Mouse (Mus musculus) C2C12 (cell line): Measurements from ENCODE around the gene Fam83c. TPM values are rescaled to one million over a fixed set of nuclear protein-coding genes. Genes with fewer than 3 reads are reported as not detected.
"Not testable (repeated sequence)": the region's sequence is repeated elsewhere in the genome, so short reads cannot be mapped to it uniquely, and the experiment has no call there.

Source experiments
- H3K27me3 ChIP-seq: one replicate; pipeline ENCODE4 v1.6.1; 2011; ENCODE audit not compliant: control insufficient read depth, insufficient read depth, insufficient read length
- H3K36me3 ChIP-seq: one replicate; pipeline ENCODE4 v1.6.1; 2011; ENCODE audit not compliant: control insufficient read depth, insufficient read depth
- H3K4me3 ChIP-seq: one replicate; pipeline ENCODE4 v1.5.1; 2011; ENCODE audit warnings: mild to moderate bottlenecking, control low read depth; ENCODE audit not compliant: poor library complexity, insufficient read depth, severe bottlenecking
- H3K79me2 ChIP-seq: one replicate; pipeline ENCODE4 v1.6.1; 2011; ENCODE audit not compliant: control insufficient read depth, insufficient read depth
- H3K79me3 ChIP-seq: one replicate; pipeline ENCODE4 v1.6.1; 2011; ENCODE audit warnings: low read depth, control low read depth
- H3ac ChIP-seq: one replicate; pipeline ENCODE3; 2011; ENCODE audit warnings: low read depth; ENCODE audit not compliant: control insufficient read depth, insufficient read length
- CEBPB ChIP-seq: IDR thresholded peaks from one replicate; pipeline ENCODE4 v1.6.1; 2011; ENCODE audit warnings: low read depth, mild to moderate bottlenecking, control low read depth, moderate library complexity
- CTCF ChIP-seq: IDR thresholded peaks from one replicate; pipeline ENCODE4 v1.5.1; 2011; ENCODE audit not compliant: control insufficient read depth, insufficient read depth, insufficient read length
- FOSL1 ChIP-seq: IDR thresholded peaks from one replicate; pipeline ENCODE4 v1.8.0; 2011; ENCODE audit warnings: mild to moderate bottlenecking, low read length; ENCODE audit not compliant: poor library complexity, insufficient read depth, severe bottlenecking
- MAX ChIP-seq: IDR thresholded peaks from one replicate; pipeline ENCODE4 v1.6.1; 2011; ENCODE audit warnings: mild to moderate bottlenecking, control low read depth
- MYOD1 ChIP-seq: IDR thresholded peaks from one replicate; pipeline ENCODE4 v1.6.1; 2011; ENCODE audit warnings: low read depth; ENCODE audit not compliant: control insufficient read depth, insufficient read length
- MYOG ChIP-seq: IDR thresholded peaks from one replicate; pipeline ENCODE4 v1.6.1; 2011; ENCODE audit not compliant: control insufficient read depth, insufficient read length; ENCODE audit errors: extremely low read depth
- USF1 ChIP-seq: IDR thresholded peaks from one replicate; pipeline ENCODE4 v1.6.1; 2011; ENCODE audit warnings: low read depth, mild to moderate bottlenecking, control low read depth, moderate library complexity
- polyA plus RNA-seq: library from polyadenylated mRNA; unstranded; fragments of >200 nt; fragmentation: generic; extraction: Trizol; gene quantifications from one replicate; pipeline ENCODE4 v1.2.1, GENCODE M21; 2012; ENCODE audit warnings: missing spikeins

Gene Fam83c
- polyA plus RNA-seq, 1 experiment: 0.02 TPM

DNA sequence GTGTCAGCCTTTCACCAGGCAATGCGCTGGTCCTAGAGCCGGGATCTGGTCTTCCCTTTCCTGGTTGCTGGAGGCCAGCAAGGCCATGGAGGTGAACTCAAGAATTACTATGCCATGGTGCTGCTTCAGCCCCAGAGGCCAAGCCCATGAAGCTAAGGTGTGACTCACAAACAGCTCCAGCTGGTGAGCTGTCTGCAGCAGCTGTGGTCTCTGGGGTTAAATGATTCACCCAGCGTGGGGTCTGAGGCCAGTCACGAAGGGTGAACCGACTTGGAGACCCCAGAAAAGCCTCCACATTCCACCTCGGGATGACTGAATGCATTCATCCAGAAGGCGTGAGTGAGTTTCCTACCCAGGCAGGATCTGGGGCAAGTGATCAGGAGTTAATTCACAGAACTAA, 15.5 kb upstream of the Fam83c start:
- Histone ChIP-seq H3K79me2 (no peaks in the 10 kb centered on the region), H3K4me3 (no peak overlapping the region), H3K27me3 (no peaks in the 10 kb centered on the region), H3K79me3 (no peaks in the 10 kb centered on the region), H3ac (no peak overlapping the region), H3K36me3 (peaks cover 39% of the 10 kb centered on the region)
- peak; percentile 93 for TF ChIP-seq FOSL1
- peak; percentile 58 for TF ChIP-seq MAX
- TF ChIP-seq MYOD1: peak; percentile 93
- no peak for TF ChIP-seq CEBPB

DNA sequence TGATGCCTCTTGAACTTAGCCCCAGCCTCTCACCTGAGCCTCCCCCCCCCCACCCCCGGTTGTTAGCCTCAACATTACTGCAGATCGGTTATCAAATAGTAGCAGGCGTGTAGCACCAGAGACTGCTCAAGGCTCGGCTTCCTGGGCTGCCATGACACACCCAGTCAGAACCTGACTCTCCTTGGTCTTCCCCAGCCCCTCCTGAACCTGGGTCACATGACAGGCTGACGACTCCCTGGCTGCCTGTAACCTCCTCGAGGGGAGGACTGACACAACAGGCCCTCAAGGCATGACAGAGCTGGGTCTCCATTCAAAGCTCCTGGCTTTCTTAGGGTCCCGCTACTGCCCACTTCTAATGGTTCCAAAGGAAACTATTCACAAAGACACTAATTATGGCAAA, 14.8 kb upstream of the Fam83c start:
- Histone ChIP-seq H3K4me3 (no peak overlapping the region), H3K79me3 (no peaks in the 10 kb centered on the region), H3ac (no peak overlapping the region), H3K36me3 (peaks cover 46% of the 10 kb centered on the region), H3K27me3 (no peaks in the 10 kb centered on the region), H3K79me2 (no peaks in the 10 kb centered on the region)
- TF ChIP-seq MYOD1 (no peak), MYOG (no peak), FOSL1 (no peak), USF1 (no peak)

GRCm38 (mm10) chr2:155848291-155848690, 13.6 kb upstream of the Fam83c start:
- TF ChIP-seq MAX (no peak), MYOG (no peak), CTCF (peak; percentile 73), CEBPB (no peak)
- no peaks in the 10 kb centered on the region for H3K79me2 ChIP-seq
- H3K36me3 ChIP-seq: peaks cover 41% of the 10 kb centered on the region
- H3K79me3 ChIP-seq: no peaks in the 10 kb centered on the region
- no peak overlapping the region for H3K4me3 ChIP-seq
- H3K27me3 ChIP-seq: no peaks in the 10 kb centered on the region
- no peak overlapping the region for H3ac ChIP-seq

- Histone ChIP-seq H3K79me3 (no peaks in the 10 kb centered on the region), H3ac (no peak overlapping the region), H3K27me3 (no peaks in the 10 kb centered on the region), H3K4me3 (no peak overlapping the region), H3K36me3 (peaks cover 28% of the 10 kb centered on the region), H3K79me2 (no peaks in the 10 kb centered on the region)
- peak; percentile 1 for TF ChIP-seq CEBPB
- TF ChIP-seq MYOD1: no peak
Measured at GRCm38 (mm10) chr2:155846930-155847329, 12.3 kb upstream of the Fam83c start.

- H3K27me3 ChIP-seq: no peaks in the 10 kb centered on the region
Measured at GRCm38 (mm10) chr2:155838961-155839360, 4.3 kb upstream of the Fam83c start.

GRCm38 (mm10) chr2:155837961-155838360, 3.3 kb upstream of the Fam83c start:
- Histone ChIP-seq H3K27me3 (no peaks in the 10 kb centered on the region), H3K79me3 (no peaks in the 10 kb centered on the region), H3K79me2 (no peaks in the 10 kb centered on the region), H3ac (no peak overlapping the region), H3K36me3 (no peaks in the 10 kb centered on the region), H3K4me3 (no peak overlapping the region)
- TF ChIP-seq MAX (no peak), MYOG (no peak), FOSL1 (no peak), MYOD1 (no peak), CTCF (no peak), USF1 (no peak), CEBPB (no peak)

More at GRCm38 (mm10) chr2:155838961-155839360, 4.3 kb upstream of the Fam83c start:
- Histone ChIP-seq H3K36me3 (no peaks in the 10 kb centered on the region), H3ac (no peak overlapping the region), H3K79me3 (no peaks in the 10 kb centered on the region), H3K4me3 (no peak overlapping the region), H3K79me2 (no peaks in the 10 kb centered on the region)
- TF ChIP-seq USF1 (no peak), CEBPB (no peak), MAX (no peak), CTCF (no peak), MYOG (no peak), MYOD1 (no peak), FOSL1 (no peak)

DNA sequence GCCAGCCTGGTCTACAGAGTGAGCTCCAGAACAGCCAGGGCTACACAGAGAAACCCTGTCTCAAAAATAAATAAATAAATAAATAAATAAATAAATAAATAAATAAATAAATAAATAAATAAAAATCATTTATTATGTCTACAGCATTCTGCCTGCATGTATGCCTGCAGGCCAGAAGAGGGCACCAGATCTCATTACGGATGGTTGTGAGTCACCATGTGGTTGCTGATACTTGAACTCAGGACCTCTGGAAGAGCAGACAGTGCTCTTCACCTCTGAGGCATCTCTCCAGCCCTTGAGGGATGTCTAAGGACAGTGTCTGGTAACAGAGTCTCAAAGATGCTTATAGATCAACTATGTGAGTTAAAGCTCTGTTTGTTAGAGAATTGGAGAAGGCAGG, 2.6 kb downstream of the Fam83c start:
- H3K79me3 ChIP-seq, H3ac ChIP-seq, H3K79me2 ChIP-seq, H3K27me3 ChIP-seq, H3K4me3 ChIP-seq, H3K36me3 ChIP-seq: not testable (repeated sequence)
